Mouse (Mus musculus) liver, adult 2 months (tissue): ENCODE data around the gene Gse1.

ENCODE experiments used
- CTCF ChIP-seq: fragments of 200-500 bp; IDR thresholded peaks from 2 replicates; pipeline ENCODE4 v1.5.1; 2011; ENCODE audit warnings: low read depth, low read length, control low read depth
- POLR2A ChIP-seq: fragments of 200-500 bp; IDR thresholded peaks from 2 replicates; pipeline ENCODE4 v1.6.1; 2011; ENCODE audit warnings: low read length, control low read depth; ENCODE audit not compliant: insufficient read depth; ENCODE audit errors: extremely low read depth

- TF ChIP-seq CTCF (no peak), POLR2A (no peak)
These were observed 106.6 kb downstream of the Gse1 start for GRCm38 (mm10) chr8:120334878-120335261.
